Mouse (Mus musculus) megakaryocyte, embryonic 14.5 days (primary cell): ENCODE measurements around the gene Arhgap23. TPM values are rescaled to one million over a fixed set of nuclear protein-coding genes. Genes with fewer than 3 reads are reported as not detected.

ENCODE experiments used
- H3K27me3 ChIP-seq: replicated peaks from 2 replicates; pipeline ENCODE3; 2012; ENCODE audit warnings: inconsistent platforms
- H3K36me3 ChIP-seq: replicated peaks from 2 replicates; pipeline ENCODE3; 2012; ENCODE audit warnings: low read length, inconsistent platforms, mixed read lengths
- H3K4me1 ChIP-seq: 2 replicates; pipeline ENCODE4 v1.6.1; 2012; ENCODE audit warnings: inconsistent platforms
- H3K4me3 ChIP-seq: replicated peaks from 2 replicates; pipeline ENCODE3; 2012; ENCODE audit warnings: moderate library complexity, mild to moderate bottlenecking, inconsistent platforms
- H3K9me3 ChIP-seq: 2 replicates; pipeline ENCODE4 v1.6.1; 2012; ENCODE audit warnings: inconsistent platforms
- FLI1 ChIP-seq: IDR thresholded peaks from 2 replicates; pipeline ENCODE4 v1.6.1; 2012; ENCODE audit warnings: low read length, inconsistent platforms, mixed read lengths
- GATA1 ChIP-seq: IDR thresholded peaks from 3 replicates; pipeline ENCODE4 v1.6.1; 2012; ENCODE audit warnings: mixed read lengths, low read length, inconsistent platforms, borderline replicate concordance
- polyA plus RNA-seq: library from polyadenylated mRNA; stranded (reverse); fragments of >175 nt; gene quantifications from 2 replicates; pipeline ENCODE4 v1.2.3, GENCODE M21; 2012; ENCODE audit warnings: low replicate concordance; ENCODE audit not compliant: insufficient read depth

Arhgap23 gene
- polyA plus RNA-seq, 1 experiment = 85.6 TPM

GRCm38 (mm10) chr11:97477431-97477830, 62.1 kb downstream of the Arhgap23 start:
- H3K36me3 ChIP-seq = peaks cover 99% of the 10 kb centered on the region

DNA sequence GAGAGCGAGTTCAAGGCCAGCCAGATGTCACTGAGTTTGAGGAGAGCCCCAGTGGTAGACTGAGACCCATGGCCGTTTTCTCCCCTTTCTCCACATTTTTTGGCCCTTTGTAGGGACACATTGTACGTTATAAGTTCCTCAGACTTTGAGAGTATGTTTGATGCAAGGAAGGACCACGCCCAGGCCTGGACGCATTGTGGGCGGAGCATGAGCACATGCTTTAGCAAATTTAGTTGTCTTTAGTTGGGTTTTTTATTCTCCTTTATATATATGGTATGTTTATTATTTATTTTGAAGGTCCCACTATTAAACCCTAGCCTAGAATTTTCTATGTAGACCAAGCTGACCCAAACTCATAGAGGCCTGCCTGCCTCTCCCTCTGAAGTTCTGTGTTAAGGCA, 63.0 kb downstream of the Arhgap23 start:
- no peaks in the 10 kb centered on the region for H3K9me3 ChIP-seq
- TF ChIP-seq FLI1 (no peak), GATA1 (no peak)
- no peaks in the 10 kb centered on the region for H3K27me3 ChIP-seq
- H3K4me3 ChIP-seq = no peak overlapping the region
- H3K36me3 ChIP-seq = peaks cover 99% of the 10 kb centered on the region
- peaks cover 32% of the 10 kb centered on the region for H3K4me1 ChIP-seq

More at GRCm38 (mm10) chr11:97477431-97477830, 62.1 kb downstream of the Arhgap23 start:
- TF ChIP-seq GATA1 (no peak), FLI1 (no peak)
- H3K27me3 ChIP-seq = no peaks in the 10 kb centered on the region
- H3K4me3 ChIP-seq = no peak overlapping the region
- no peaks in the 10 kb centered on the region for H3K9me3 ChIP-seq
- peaks cover 32% of the 10 kb centered on the region for H3K4me1 ChIP-seq

DNA sequence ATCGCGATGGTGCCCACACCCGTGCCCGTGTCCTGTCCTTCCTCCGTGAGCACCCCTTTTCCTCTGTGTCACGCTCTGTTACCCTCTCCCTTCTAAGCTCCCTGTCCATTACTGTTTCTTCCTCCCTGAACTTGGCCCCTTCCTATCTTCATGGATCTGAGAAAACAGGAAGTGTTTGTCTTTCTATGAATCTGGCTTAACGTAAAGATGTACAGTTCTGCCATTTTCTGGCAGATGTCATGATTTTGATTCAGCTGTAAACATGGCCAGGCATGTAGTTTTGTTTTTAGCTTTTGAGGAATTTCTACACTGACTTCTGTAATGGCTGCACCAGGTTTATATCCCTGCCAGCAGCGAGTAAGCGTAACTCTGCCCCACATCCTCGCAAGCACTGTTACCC, 63.8 kb downstream of the Arhgap23 start:
- H3K4me3 ChIP-seq = peak overlapping the region; percentile 44
- TF ChIP-seq GATA1 (no peak), FLI1 (no peak)
- no peaks in the 10 kb centered on the region for H3K27me3 ChIP-seq
- no peaks in the 10 kb centered on the region for H3K9me3 ChIP-seq
- H3K36me3 ChIP-seq = peaks cover 97% of the 10 kb centered on the region
- H3K4me1 ChIP-seq = peaks cover 32% of the 10 kb centered on the region

DNA sequence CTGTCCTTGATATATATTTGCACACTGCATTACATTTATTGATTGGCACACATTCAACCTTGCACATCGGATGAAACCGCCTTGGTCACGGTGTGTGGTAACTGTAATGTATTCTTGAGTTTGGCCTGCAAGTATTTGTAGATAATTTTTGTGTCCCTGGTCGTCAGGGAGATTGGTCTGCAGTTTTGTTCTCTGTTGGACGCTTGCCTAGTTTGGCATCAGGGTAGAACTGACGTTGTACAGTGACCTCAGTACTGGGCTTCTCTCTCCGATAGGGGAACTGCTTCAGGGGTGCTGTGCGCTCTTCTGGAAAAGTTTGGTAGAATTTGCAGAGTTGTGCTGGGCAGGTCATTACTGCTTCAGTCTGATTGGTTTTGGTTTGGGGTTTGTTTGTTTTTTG, 64.5 kb downstream of the Arhgap23 start:
- no peak overlapping the region for H3K4me3 ChIP-seq
- no peaks in the 10 kb centered on the region for H3K9me3 ChIP-seq
- no peaks in the 10 kb centered on the region for H3K27me3 ChIP-seq
- H3K36me3 ChIP-seq = peaks cover 96% of the 10 kb centered on the region
- peaks cover 32% of the 10 kb centered on the region for H3K4me1 ChIP-seq
- TF ChIP-seq FLI1 (no peak), GATA1 (no peak)

DNA sequence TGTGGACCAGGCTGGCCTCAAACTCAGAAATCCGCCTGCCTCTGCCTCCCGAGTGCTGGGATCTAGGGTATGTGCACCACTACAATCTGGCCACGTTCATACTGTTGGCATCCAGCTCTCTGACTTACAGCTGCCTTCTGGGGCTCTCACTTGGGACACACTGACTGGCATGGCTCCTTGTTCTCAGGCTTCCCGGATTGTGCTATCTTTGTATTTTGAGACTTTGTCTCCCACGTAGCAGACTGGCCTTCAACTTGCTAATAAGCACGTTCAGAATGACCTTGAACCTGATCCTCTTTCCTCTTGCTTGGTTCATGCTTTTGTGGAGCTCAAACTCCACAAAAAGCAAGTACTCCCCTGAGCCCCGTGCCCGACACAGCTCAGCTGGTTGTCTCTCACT, 70.3 kb downstream of the Arhgap23 start:
- Histone ChIP-seq H3K36me3 (peaks cover 95% of the 10 kb centered on the region), H3K27me3 (no peaks in the 10 kb centered on the region), H3K4me3 (no peak overlapping the region), H3K9me3 (no peaks in the 10 kb centered on the region), H3K4me1 (peaks cover 12% of the 10 kb centered on the region)
- TF ChIP-seq GATA1 = no peak

- no peak for TF ChIP-seq FLI1
- TF ChIP-seq GATA1 = no peak
- H3K4me3 ChIP-seq = no peak overlapping the region
- peaks cover 95% of the 10 kb centered on the region for H3K36me3 ChIP-seq
Measured at GRCm38 (mm10) chr11:97487656-97488055, 72.3 kb downstream of the Arhgap23 start.

DNA sequence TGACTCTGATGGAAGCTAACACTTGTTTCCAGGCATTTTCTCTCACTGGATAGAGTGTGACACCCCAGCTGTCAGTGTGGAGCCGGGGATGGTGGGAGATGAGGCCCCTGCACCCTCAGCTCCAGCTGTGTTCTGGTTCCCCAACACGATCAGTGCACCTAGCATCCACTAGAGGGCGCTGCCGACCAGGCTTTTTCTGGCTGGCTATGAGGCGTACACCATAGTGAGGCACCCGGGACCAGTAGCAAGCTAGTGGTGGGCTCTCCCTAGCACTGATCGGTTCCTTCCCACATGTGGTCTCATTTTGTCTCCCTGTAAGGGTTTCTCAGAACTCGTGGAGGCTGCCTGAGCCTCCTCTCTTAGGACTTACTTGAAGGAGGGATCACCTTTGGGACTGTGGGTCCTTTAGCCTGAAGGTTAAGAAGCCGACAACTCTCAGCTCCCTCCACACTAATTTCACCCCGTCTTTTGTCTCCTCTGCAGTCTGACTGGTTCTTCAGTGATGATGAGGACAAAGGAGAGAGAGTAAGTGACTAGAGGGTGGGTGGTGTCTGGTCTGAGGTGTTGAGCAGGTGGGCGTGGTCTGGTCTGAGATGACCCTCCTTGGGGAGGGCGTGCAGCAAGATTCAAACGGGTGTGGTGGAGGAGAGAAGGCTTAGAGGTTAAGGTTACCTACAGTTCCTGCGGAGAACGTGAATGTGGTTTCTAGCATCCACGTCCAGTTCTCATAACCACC, 74.4 kb downstream of the Arhgap23 start:
- peaks cover 98% of the 10 kb centered on the region for H3K36me3 ChIP-seq
- H3K27me3 ChIP-seq = no peaks in the 10 kb centered on the region
- H3K4me1 ChIP-seq = peaks cover 35% of the 10 kb centered on the region

More at GRCm38 (mm10) chr11:97487656-97488055, 72.3 kb downstream of the Arhgap23 start:
- Histone ChIP-seq H3K4me1 (peaks cover 30% of the 10 kb centered on the region), H3K9me3 (no peaks in the 10 kb centered on the region), H3K27me3 (no peaks in the 10 kb centered on the region)

GRCm38 (mm10) chr11:97491640-97492039, 76.3 kb downstream of the Arhgap23 start:
- peaks cover 98% of the 10 kb centered on the region for H3K36me3 ChIP-seq
- TF ChIP-seq GATA1 = no peak
- no peak for TF ChIP-seq FLI1

More for the DNA sequence above, 74.4 kb downstream of the Arhgap23 start:
- H3K4me3 ChIP-seq = no peak overlapping the region
- no peaks in the 10 kb centered on the region for H3K9me3 ChIP-seq
- TF ChIP-seq FLI1 = no peak
- no peak for TF ChIP-seq GATA1

GRCm38 (mm10) chr11:97492836-97493235, 77.5 kb downstream of the Arhgap23 start:
- no peak for TF ChIP-seq GATA1
- TF ChIP-seq FLI1 = no peak
- H3K36me3 ChIP-seq = peaks cover 98% of the 10 kb centered on the region
- H3K4me3 ChIP-seq = no peak overlapping the region
- H3K27me3 ChIP-seq = no peaks in the 10 kb centered on the region
- no peaks in the 10 kb centered on the region for H3K9me3 ChIP-seq
- H3K4me1 ChIP-seq = peaks cover 32% of the 10 kb centered on the region

More at GRCm38 (mm10) chr11:97491640-97492039, 76.3 kb downstream of the Arhgap23 start:
- H3K27me3 ChIP-seq = no peaks in the 10 kb centered on the region
- H3K4me3 ChIP-seq = no peak overlapping the region
- H3K9me3 ChIP-seq = no peaks in the 10 kb centered on the region
- H3K4me1 ChIP-seq = peaks cover 35% of the 10 kb centered on the region

DNA sequence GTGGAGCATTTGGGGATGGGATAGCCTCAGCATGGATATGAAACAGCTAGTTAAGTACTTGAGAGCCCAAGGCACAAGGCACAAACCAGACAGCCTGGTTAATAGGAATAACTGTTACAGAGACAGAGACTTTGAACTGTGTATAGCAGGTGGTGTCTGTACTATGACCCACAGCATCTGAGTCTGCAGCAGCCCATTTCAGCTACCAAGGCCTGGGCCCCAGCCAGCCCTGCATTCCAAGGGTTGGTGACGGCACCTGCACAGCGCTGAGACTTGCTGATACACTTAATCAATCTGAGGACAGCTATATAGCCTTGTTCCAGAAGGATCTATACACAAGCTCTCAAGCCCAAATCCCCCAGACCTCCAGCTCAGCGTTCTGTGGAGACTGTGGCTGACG, 82.2 kb downstream of the Arhgap23 start:
- no peak for TF ChIP-seq GATA1
- TF ChIP-seq FLI1 = no peak
- Histone ChIP-seq H3K27me3 (no peaks in the 10 kb centered on the region), H3K4me1 (peaks cover 28% of the 10 kb centered on the region), H3K9me3 (peaks cover 10% of the 10 kb centered on the region; the same call in 1 of the 2 replicates), H3K4me3 (no peak overlapping the region), H3K36me3 (peaks cover 100% of the 10 kb centered on the region)
